Mouse (Mus musculus): ENCODE data around the gene Clock. TPM values are rescaled to one million over a fixed set of nuclear protein-coding genes. Genes with fewer than 3 reads are reported as not detected.

The Clock gene
- polyA plus RNA-seq, 1 experiment from 2014 or later, result 24.2 TPM

- ATAC-seq (ENCODE audit: low read depth), result no peak
- H3K9me3 ChIP-seq (ENCODE audit: control insufficient read depth, low read length), result no peaks in the 10 kb centered on the region
- peaks cover 3% of the 10 kb centered on the region; the same call in 1 of the 2 replicates for H3K4me1 ChIP-seq (ENCODE audit: control insufficient read depth, insufficient read depth, low read length)
- H3K4me2 ChIP-seq (ENCODE audit: low read depth, low read length), result no peak overlapping the region
- H3K27ac ChIP-seq (ENCODE audit: low read depth, low read length), result no peak overlapping the region
- H3K4me3 ChIP-seq (ENCODE audit: low read depth, low read length), result no peak overlapping the region
- H3K36me3 ChIP-seq (ENCODE audit: control insufficient read depth, insufficient read depth, low read length), result no peaks in the 10 kb centered on the region
- 90% methylated on average over 4 of the region's 4 CpGs for WGBS
- no peak overlapping the region for H3K9ac ChIP-seq (replicated peaks; ENCODE audit: low read depth, low read length)
- H3K27me3 ChIP-seq (ENCODE audit: control insufficient read depth, insufficient read depth, low read length), result no peaks in the 10 kb centered on the region
These were observed 114.0 kb downstream of the Clock start for GRCm38 (mm10) chr5:76190609-76191008.

- Histone ChIP-seq H3K4me1 (ENCODE audit: control insufficient read depth, insufficient read depth, low read length) (peaks cover 13% of the 10 kb centered on the region), H3K4me2 (ENCODE audit: low read depth, low read length) (no peak overlapping the region), H3K9ac (replicated peaks; ENCODE audit: low read depth, low read length) (no peak overlapping the region), H3K27ac (ENCODE audit: low read depth, low read length) (no peak overlapping the region), H3K9me3 (ENCODE audit: control insufficient read depth, low read length) (no peaks in the 10 kb centered on the region), H3K4me3 (ENCODE audit: low read depth, low read length) (no peak overlapping the region), H3K36me3 (ENCODE audit: control insufficient read depth, insufficient read depth, low read length) (no peaks in the 10 kb centered on the region), H3K27me3 (ENCODE audit: control insufficient read depth, insufficient read depth, low read length) (no peaks in the 10 kb centered on the region)
- 83% methylated on average over 5 of the region's 5 CpGs for WGBS
- ATAC-seq (ENCODE audit: low read depth), result no peak
These were observed 116.7 kb downstream of the Clock start for GRCm38 (mm10) chr5:76187885-76188284.

- H3K27ac ChIP-seq (ENCODE audit: low read depth, low read length), result peak overlapping the region; percentile 95
- ATAC-seq (ENCODE audit: low read depth), result peak; percentile 90
- no peaks in the 10 kb centered on the region for H3K9me3 ChIP-seq (ENCODE audit: control insufficient read depth, low read length)
- peak overlapping the region; percentile 90 for H3K9ac ChIP-seq (replicated peaks; ENCODE audit: low read depth, low read length)
- WGBS, result 4% methylated on average over 38 of the region's 38 CpGs
- H3K27me3 ChIP-seq (ENCODE audit: control insufficient read depth, insufficient read depth, low read length), result no peaks in the 10 kb centered on the region
- H3K4me1 ChIP-seq (ENCODE audit: control insufficient read depth, insufficient read depth, low read length), result peaks cover 13% of the 10 kb centered on the region
- H3K36me3 ChIP-seq (ENCODE audit: control insufficient read depth, insufficient read depth, low read length), result no peaks in the 10 kb centered on the region
- H3K4me2 ChIP-seq (ENCODE audit: low read depth, low read length), result peak overlapping the region; percentile 73
- H3K4me3 ChIP-seq (ENCODE audit: low read depth, low read length), result peak overlapping the region; percentile 93
These were observed 120.1 kb downstream of the Clock start for GRCm38 (mm10) chr5:76184286-76185080.

GRCm38 (mm10) chr5:76183750-76184261, 120.8 kb downstream of the Clock start, which contains the start of gene Tmem165:
Gene Tmem165 (plus strand): TSS chr5:76183880.
- Histone ChIP-seq H3K9ac (replicated peaks; ENCODE audit: low read depth, low read length) (peak within 1 kb of the TSS; percentile 90), H3K27ac (ENCODE audit: low read depth, low read length) (peak within 1 kb of the TSS; percentile 95), H3K4me3 (ENCODE audit: low read depth, low read length) (peak within 1 kb of the TSS; percentile 93), H3K27me3 (ENCODE audit: control insufficient read depth, insufficient read depth, low read length) (no peaks in the 10 kb centered on the region), H3K36me3 (ENCODE audit: control insufficient read depth, insufficient read depth, low read length) (no peaks in the 10 kb centered on the region), H3K4me1 (ENCODE audit: control insufficient read depth, insufficient read depth, low read length) (peaks cover 13% of the 10 kb centered on the region), H3K4me2 (ENCODE audit: low read depth, low read length) (peak within 1 kb of the TSS; percentile 73), H3K9me3 (ENCODE audit: control insufficient read depth, low read length) (no peaks in the 10 kb centered on the region)
- WGBS, result under 1% methylated on average over 50 of the region's 62 CpGs
- peak; percentile 99 for ATAC-seq (ENCODE audit: low read depth)

- 41% methylated on average over 17 of the region's 17 CpGs for WGBS
- Histone ChIP-seq H3K9me3 (ENCODE audit: control insufficient read depth, low read length) (no peaks in the 10 kb centered on the region), H3K4me1 (ENCODE audit: control insufficient read depth, insufficient read depth, low read length) (peaks cover 13% of the 10 kb centered on the region), H3K27me3 (ENCODE audit: control insufficient read depth, insufficient read depth, low read length) (no peaks in the 10 kb centered on the region), H3K4me3 (ENCODE audit: low read depth, low read length) (peak overlapping the region; percentile 93), H3K27ac (ENCODE audit: low read depth, low read length) (peak overlapping the region; percentile 95; the same call in 1 of the 2 replicates), H3K9ac (replicated peaks; ENCODE audit: low read depth, low read length) (peak overlapping the region; percentile 90), H3K36me3 (ENCODE audit: control insufficient read depth, insufficient read depth, low read length) (no peaks in the 10 kb centered on the region), H3K4me2 (ENCODE audit: low read depth, low read length) (peak overlapping the region; percentile 73)
- no peak for ATAC-seq (ENCODE audit: low read depth)
These were observed 121.4 kb downstream of the Clock start for GRCm38 (mm10) chr5:76183043-76183749.

GRCm38 (mm10) chr5:76182326-76182725, 122.3 kb downstream of the Clock start:
- Histone ChIP-seq H3K4me2 (ENCODE audit: low read depth, low read length) (no peak overlapping the region), H3K4me3 (ENCODE audit: low read depth, low read length) (no peak overlapping the region), H3K4me1 (ENCODE audit: control insufficient read depth, insufficient read depth, low read length) (peaks cover 13% of the 10 kb centered on the region), H3K27ac (ENCODE audit: low read depth, low read length) (no peak overlapping the region), H3K9me3 (ENCODE audit: control insufficient read depth, low read length) (no peaks in the 10 kb centered on the region), H3K27me3 (ENCODE audit: control insufficient read depth, insufficient read depth, low read length) (no peaks in the 10 kb centered on the region), H3K36me3 (ENCODE audit: control insufficient read depth, insufficient read depth, low read length) (no peaks in the 10 kb centered on the region), H3K9ac (replicated peaks; ENCODE audit: low read depth, low read length) (no peak overlapping the region)
- WGBS, result 58% methylated on average over 3 of the region's 3 CpGs
- no peak for ATAC-seq (ENCODE audit: low read depth)

- no peaks in the 10 kb centered on the region for H3K27me3 ChIP-seq (ENCODE audit: control insufficient read depth, insufficient read depth, low read length)
- no peak overlapping the region for H3K27ac ChIP-seq (ENCODE audit: low read depth, low read length)
- no peak overlapping the region for H3K4me2 ChIP-seq (ENCODE audit: low read depth, low read length)
- no peak overlapping the region for H3K9ac ChIP-seq (replicated peaks; ENCODE audit: low read depth, low read length)
- no peak for ATAC-seq (ENCODE audit: low read depth)
- peaks cover 1% of the 10 kb centered on the region; the same call in 1 of the 2 replicates for H3K4me1 ChIP-seq (ENCODE audit: control insufficient read depth, insufficient read depth, low read length)
- H3K4me3 ChIP-seq (ENCODE audit: low read depth, low read length), result no peak overlapping the region
- H3K9me3 ChIP-seq (ENCODE audit: control insufficient read depth, low read length), result no peaks in the 10 kb centered on the region
- no peaks in the 10 kb centered on the region for H3K36me3 ChIP-seq (ENCODE audit: control insufficient read depth, insufficient read depth, low read length)
- 88% methylated on average over 5 of the region's 5 CpGs for WGBS
These were observed 124.8 kb downstream of the Clock start for GRCm38 (mm10) chr5:76179791-76180190.

- Histone ChIP-seq H3K4me1 (ENCODE audit: control insufficient read depth, insufficient read depth, low read length) (no peaks in the 10 kb centered on the region), H3K27ac (ENCODE audit: low read depth, low read length) (no peak overlapping the region), H3K9ac (replicated peaks; ENCODE audit: low read depth, low read length) (no peak overlapping the region), H3K4me3 (ENCODE audit: low read depth, low read length) (no peak overlapping the region), H3K36me3 (ENCODE audit: control insufficient read depth, insufficient read depth, low read length) (no peaks in the 10 kb centered on the region), H3K27me3 (ENCODE audit: control insufficient read depth, insufficient read depth, low read length) (no peaks in the 10 kb centered on the region), H3K9me3 (ENCODE audit: control insufficient read depth, low read length) (no peaks in the 10 kb centered on the region), H3K4me2 (ENCODE audit: low read depth, low read length) (no peak overlapping the region)
- WGBS, result 97% methylated on average over 5 of the region's 5 CpGs
- no peak for ATAC-seq (ENCODE audit: low read depth)
These were observed 125.4 kb downstream of the Clock start for GRCm38 (mm10) chr5:76179171-76179570.

GRCm38 (mm10) chr5:76177664-76178063, 126.9 kb downstream of the Clock start:
- WGBS, result 84% methylated on average over 7 of the region's 7 CpGs
- Histone ChIP-seq H3K4me3 (ENCODE audit: low read depth, low read length) (no peak overlapping the region), H3K4me2 (ENCODE audit: low read depth, low read length) (no peak overlapping the region), H3K27ac (ENCODE audit: low read depth, low read length) (no peak overlapping the region), H3K4me1 (ENCODE audit: control insufficient read depth, insufficient read depth, low read length) (no peaks in the 10 kb centered on the region), H3K36me3 (ENCODE audit: control insufficient read depth, insufficient read depth, low read length) (no peaks in the 10 kb centered on the region), H3K9ac (replicated peaks; ENCODE audit: low read depth, low read length) (no peak overlapping the region), H3K9me3 (ENCODE audit: control insufficient read depth, low read length) (no peaks in the 10 kb centered on the region), H3K27me3 (ENCODE audit: control insufficient read depth, insufficient read depth, low read length) (no peaks in the 10 kb centered on the region)
- no peak for ATAC-seq (ENCODE audit: low read depth)

Measured in neural tube, embryonic 14.5 days (tissue).